In the genomic region with DNA sequence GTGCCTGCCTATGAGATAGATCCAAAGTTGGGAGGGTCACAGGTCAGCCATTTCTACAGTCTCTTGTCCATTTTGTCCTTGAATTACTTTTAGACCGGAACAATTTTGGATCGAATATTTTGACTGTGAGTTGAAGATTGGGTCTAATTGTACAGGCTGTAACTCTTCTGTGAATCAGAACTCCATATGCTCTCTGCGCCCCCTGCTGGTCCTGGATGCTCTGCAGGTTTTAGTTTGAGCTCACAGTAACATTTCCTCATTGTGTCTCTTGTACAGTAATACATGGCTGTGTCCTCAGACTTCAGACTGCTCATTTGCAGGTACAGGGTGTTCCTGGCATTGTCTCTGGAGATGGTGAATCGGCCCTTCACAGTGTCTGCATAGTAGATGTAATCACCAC, we compare ENCODE assay signal across 10 mouse cellular contexts.
A peak's percentile ranks its signal among the peaks of the same experiment; 100 is the strongest.
DNase-seq lines count a peak whose midpoint lies in the region; ATAC-seq and TF ChIP-seq lines count a peak whose summit lies in the region.
"Had no signal": no experiment of that assay in that cellular context is flagged by ENCODE, and none has a peak within 500 bp of the region (broad histone marks: within the 10 kb centered on the region; RNA-seq: fewer than 3 reads in every experiment).

No protein-coding gene starts in this region.

- no peaks in the 10 kb centered on the region for H3K27me3 ChIP-seq in kidney, adult 2 months (replicated peaks; ENCODE audit: control insufficient read depth, insufficient read depth, low read length)
- no peaks in the 10 kb centered on the region for H3K27me3 ChIP-seq in kidney, embryonic 14.5 days (ENCODE audit: control insufficient read depth, insufficient read depth, low read length)
- H3K27me3 ChIP-seq in ES-Bruce4 (ENCODE audit: control insufficient read depth, insufficient read depth, low read length, poor library complexity, severe bottlenecking) = no peaks in the 10 kb centered on the region
- H3K27me3 ChIP-seq in embryonic facial prominence, embryonic 10.5 days (replicated peaks; ENCODE audit: low read depth, poor library complexity, severe bottlenecking) = no peaks in the 10 kb centered on the region
- H3K27me3 ChIP-seq: embryonic facial prominence, embryonic 15.5 days had no signal

- no peaks in the 10 kb centered on the region for H3K9me3 ChIP-seq in kidney, embryonic 14.5 days (ENCODE audit: control insufficient read depth, low read length)
- H3K9me3 ChIP-seq in ES-Bruce4 (replicated peaks; ENCODE audit: control insufficient read depth, insufficient read depth, low read length, poor library complexity, severe bottlenecking) = no peaks in the 10 kb centered on the region
- peaks cover 33% of the 10 kb centered on the region; the same call in 1 of the 2 replicates for H3K9me3 ChIP-seq in embryonic facial prominence, embryonic 10.5 days
- H3K9me3 ChIP-seq: embryonic facial prominence, embryonic 15.5 days had no signal

- H3K4me3 ChIP-seq in kidney, adult 2 months (ENCODE audit: insufficient read depth, low read depth, low read length) = no peak overlapping the region
- no peak overlapping the region for H3K4me3 ChIP-seq in kidney, embryonic 14.5 days (ENCODE audit: low read length)
- H3K4me3 ChIP-seq in ES-Bruce4 (ENCODE audit: low read depth, low read length) = no peak overlapping the region
- H3K4me3 ChIP-seq in embryonic facial prominence, embryonic 10.5 days = no peak overlapping the region
- H3K4me3 ChIP-seq: embryonic facial prominence, embryonic 15.5 days had no signal

- TF ChIP-seq EP300 in ES-Bruce4 (IDR thresholded peaks at IDR 0.05; ENCODE audit: insufficient read depth, low read depth, low read length) = no peak

- ATAC-seq in kidney, embryonic 14.5 days (ENCODE audit: low FRiP score, low TSS enrichment) = no peak
- no peak for ATAC-seq in frontal cortex, adult (ENCODE audit: low TSS enrichment)

- no peaks in the 10 kb centered on the region for H3K36me3 ChIP-seq in kidney, adult 2 months (ENCODE audit: control insufficient read depth, insufficient read depth, low read length)
- H3K36me3 ChIP-seq in kidney, embryonic 14.5 days (ENCODE audit: control insufficient read depth, insufficient read depth, low read length) = no peaks in the 10 kb centered on the region
- no peaks in the 10 kb centered on the region for H3K36me3 ChIP-seq in ES-Bruce4 (ENCODE audit: control insufficient read depth, insufficient read depth, low read length, poor library complexity, severe bottlenecking)
- H3K36me3 ChIP-seq in embryonic facial prominence, embryonic 10.5 days (replicated peaks) = no peaks in the 10 kb centered on the region
- H3K36me3 ChIP-seq: embryonic facial prominence, embryonic 15.5 days had no signal

- WGBS in kidney, adult 2 months = 66% methylated on average over 4 of the region's 4 CpGs
- WGBS in kidney, embryonic 14.5 days = 70% methylated on average over 4 of the region's 4 CpGs
- WGBS in embryonic facial prominence, embryonic 10.5 days = 64% methylated on average over 4 of the region's 4 CpGs

- peak; percentile 7 for DNase-seq in kidney, adult 2 months
- DNase-seq in 416B (ENCODE audit: low read depth) = peak; percentile 0
- DNase-seq in kidney, postnatal 36 days = peak; percentile 1 to 56
- DNase-seq in embryonic facial prominence, embryonic 10.5 days (ENCODE audit: low spot score) = no peak
- no peak for DNase-seq in adipocyte (ENCODE audit: low spot score)
- DNase-seq: lung, postnatal 14 days had no signal

- TF ChIP-seq CTCF in kidney, adult 2 months (conservative IDR thresholded peaks at IDR 0.05; ENCODE audit: insufficient read depth, insufficient read length, low read depth, low read length) = peak; percentile 40; the same call in 1 of the 2 replicates
- peak; percentile 25 for TF ChIP-seq CTCF in ES-Bruce4 (IDR thresholded peaks at IDR 0.05; ENCODE audit: low read depth, low read length)

- H3K9ac ChIP-seq in kidney, embryonic 14.5 days (ENCODE audit: low read depth, low read length) = no peak overlapping the region
- H3K9ac ChIP-seq in ES-Bruce4 (ENCODE audit: low read depth, poor library complexity, severe bottlenecking) = no peak overlapping the region
- H3K9ac ChIP-seq: embryonic facial prominence, embryonic 15.5 days had no signal

- H3K4me1 ChIP-seq in kidney, adult 2 months (ENCODE audit: control insufficient read depth, insufficient read depth, low read length) = no peaks in the 10 kb centered on the region
- no peaks in the 10 kb centered on the region for H3K4me1 ChIP-seq in kidney, embryonic 14.5 days (ENCODE audit: control insufficient read depth, insufficient read depth, low read length)
- H3K4me1 ChIP-seq in ES-Bruce4 (ENCODE audit: control insufficient read depth, insufficient read depth, low read length) = no peaks in the 10 kb centered on the region
- no peaks in the 10 kb centered on the region for H3K4me1 ChIP-seq in embryonic facial prominence, embryonic 10.5 days
- H3K4me1 ChIP-seq: embryonic facial prominence, embryonic 15.5 days had no signal

- no peak overlapping the region for H3K27ac ChIP-seq in kidney, adult 2 months (ENCODE audit: insufficient read depth, low read depth, low read length)
- no peak overlapping the region for H3K27ac ChIP-seq in kidney, embryonic 14.5 days (ENCODE audit: low read depth, low read length)
- no peak overlapping the region for H3K27ac ChIP-seq in ES-Bruce4 (ENCODE audit: insufficient read depth, low read length)
- no peak overlapping the region for H3K27ac ChIP-seq in embryonic facial prominence, embryonic 10.5 days (replicated peaks)
- H3K27ac ChIP-seq: embryonic facial prominence, embryonic 15.5 days had no signal

- no peak overlapping the region for H3K4me2 ChIP-seq in kidney, embryonic 14.5 days (replicated peaks; ENCODE audit: low read depth, low read length)
- H3K4me2 ChIP-seq: embryonic facial prominence, embryonic 15.5 days had no signal

- TF ChIP-seq POLR2A in kidney, adult 2 months (IDR thresholded peaks at IDR 0.05; ENCODE audit: low read depth, low read length) = no peak
- TF ChIP-seq POLR2A in ES-Bruce4 (IDR thresholded peaks at IDR 0.05; ENCODE audit: insufficient read depth, low read length) = no peak

Comparison
In these comparisons a context has a peak if more than half of its experiments do, and no peak if none do; other contexts are left out.
1. DNase-seq: peak in kidney, adult 2 months (single experiment), 416B (single experiment) and kidney, postnatal 36 days (2 of 2); none in embryonic facial prominence, embryonic 10.5 days (single experiment) and adipocyte (single experiment).